Mouse (Mus musculus) retina, postnatal 1 day (tissue): Measurements from ENCODE around the gene Galnt17.

ENCODE experiments used
- DNase-seq: peaks from one replicate; pipeline ENCODE4 v3.0.0-alpha.2; 2012

Gene Galnt17

DNA sequence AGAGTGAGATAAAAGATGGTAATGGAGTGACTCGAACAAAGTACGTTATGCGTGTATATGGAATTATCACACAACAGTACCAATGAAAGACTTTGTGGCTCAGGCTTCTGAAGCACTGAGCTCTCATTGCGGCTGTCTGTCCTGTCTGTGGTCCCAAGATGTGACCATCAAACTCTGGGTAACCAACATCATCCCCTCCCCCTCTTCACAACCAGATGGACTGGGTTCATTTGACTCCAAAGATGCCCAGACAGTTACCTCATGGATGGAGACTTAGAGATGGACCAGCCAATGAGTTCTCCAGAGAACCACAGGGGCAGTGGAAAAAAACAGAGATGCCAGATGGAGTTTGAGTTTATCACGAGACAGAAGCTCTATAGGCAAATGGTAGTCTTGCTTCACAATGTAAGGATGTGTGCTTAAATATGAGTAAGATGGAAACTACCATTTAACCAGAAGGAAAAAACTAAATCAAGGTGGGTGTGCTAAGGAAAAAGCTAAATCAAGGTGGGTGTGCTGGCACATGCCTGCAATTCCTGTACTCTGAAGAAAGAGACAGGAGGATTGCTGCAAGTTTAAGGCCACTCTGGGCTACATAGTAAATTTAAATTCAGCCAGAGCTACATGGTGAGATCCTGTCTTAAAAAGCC, 190.8 kb downstream of the Galnt17 start:
- no peak for DNase-seq

DNA sequence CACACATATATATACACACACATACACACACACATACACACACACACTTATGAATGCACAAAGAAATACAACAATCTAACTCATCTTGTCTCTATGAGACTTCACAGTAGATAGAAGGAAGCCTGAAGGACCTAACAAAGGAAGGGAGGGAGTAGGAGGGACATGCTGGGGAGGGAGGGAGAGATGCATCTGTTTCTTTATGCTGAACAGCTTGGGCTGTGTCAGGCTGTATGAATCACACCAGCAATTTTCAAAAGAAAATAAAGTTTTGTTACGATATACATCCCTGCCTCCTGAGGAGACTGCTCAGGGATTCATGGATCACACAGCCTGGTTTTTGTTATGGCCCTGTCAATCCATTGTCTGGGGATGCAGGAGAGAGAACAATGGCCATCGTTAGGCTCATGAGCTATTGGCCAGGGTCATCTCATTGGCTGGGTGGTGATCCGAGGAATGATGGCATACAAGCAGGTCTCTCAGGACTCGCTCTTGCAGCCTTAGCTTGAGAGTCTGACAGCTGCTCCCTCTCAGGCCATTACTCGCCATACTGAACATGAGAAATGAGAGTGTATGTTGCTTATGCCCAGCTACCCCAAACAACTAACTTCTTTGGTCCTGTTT, 194.3 kb downstream of the Galnt17 start:
- peak; percentile 64 for DNase-seq

DNA sequence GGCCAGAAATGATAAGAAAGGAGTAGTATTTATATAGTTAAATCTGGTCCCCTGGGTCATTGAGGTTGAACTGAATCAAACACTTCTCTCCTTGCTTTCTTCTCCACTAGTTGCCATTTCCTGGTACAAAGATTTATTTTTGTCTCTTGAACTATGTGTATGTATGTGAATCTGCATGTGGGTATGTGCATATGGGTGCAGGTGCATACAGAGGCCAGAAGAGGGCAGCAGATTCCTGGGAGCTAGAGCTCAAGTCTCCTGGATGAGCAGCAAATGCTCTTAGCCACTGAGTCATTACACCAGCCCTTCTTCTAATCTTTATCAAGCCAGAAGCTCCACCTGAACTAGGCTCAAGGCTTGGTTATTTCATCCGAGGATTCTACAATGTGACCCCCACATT, 201.1 kb downstream of the Galnt17 start:
- DNase-seq, result no peak

DNA sequence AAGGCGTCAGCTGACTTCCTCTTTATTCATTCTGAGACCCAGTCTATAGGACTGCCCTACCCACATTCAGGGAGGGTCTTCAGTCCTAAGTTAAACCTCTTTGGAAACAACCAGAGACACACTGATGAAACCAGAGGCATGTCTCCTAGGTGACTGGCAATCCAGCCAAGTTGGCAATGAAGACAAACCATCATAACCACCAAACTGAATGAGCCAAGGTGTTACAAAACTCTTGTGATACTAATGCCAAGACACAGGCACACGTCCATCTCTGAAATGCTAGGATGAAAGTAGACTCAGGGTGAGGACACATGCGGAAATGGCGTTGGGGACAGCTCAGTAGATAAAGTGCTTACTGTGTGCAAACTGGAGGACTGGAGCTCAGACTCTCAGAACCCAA, 211.5 kb downstream of the Galnt17 start:
- DNase-seq, result no peak

DNA sequence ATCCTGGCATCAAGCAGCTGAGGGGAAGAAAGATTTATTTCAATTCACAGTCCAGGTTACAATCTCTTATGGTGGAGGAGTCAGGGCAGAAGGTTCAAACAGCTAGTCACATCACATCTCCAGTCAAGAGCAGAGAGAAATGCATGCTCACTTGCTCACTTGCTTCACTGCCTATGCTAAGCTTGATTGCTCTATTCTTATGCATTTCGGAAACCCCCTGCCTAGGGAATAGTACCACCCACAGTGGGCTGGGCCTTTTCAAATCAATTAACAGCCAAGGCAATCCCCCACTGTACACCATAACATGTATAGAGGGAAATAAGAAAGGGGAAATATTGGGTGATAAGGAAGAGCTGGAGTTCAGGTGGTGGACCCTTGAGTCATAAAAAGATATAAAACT, 212.7 kb downstream of the Galnt17 start:
- DNase-seq, result no peak

DNA sequence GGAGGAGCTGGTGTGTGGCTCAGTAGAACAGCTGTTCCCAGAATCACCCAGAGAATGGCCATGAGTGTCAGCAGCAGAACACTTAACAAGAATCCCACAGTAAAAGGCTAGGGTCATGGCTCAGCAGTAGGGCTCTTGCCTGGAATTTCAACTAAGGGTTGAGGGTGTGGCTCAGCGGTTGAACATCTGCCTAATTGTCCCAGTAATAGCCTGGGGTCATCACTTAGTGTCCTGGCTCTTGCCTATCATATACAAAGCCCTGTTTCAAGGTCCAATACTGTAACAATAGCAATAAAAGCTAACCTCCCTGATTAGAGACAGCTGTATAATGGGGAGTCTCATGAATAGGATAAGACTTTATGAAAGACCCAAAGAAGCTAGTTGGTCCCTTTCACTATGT, 213.5 kb downstream of the Galnt17 start:
- DNase-seq, result no peak

DNA sequence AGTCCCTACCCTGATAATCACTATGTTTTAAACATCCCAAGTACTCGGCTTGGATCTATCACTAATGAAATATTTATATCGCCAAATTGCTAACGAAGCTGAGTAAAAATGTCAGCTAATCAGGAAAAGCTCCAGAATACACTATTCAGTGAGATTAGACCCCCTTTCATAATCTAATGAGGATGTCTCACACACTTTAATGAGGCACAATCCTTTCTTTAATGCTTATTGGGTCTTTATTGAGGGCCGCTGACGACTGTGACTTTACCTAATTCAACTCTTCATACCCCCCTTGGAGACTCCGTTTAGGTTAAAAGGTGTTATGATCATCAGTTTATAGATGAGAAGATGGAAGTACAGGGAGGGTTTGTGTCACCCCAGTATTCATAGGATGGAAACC, 214.2 kb downstream of the Galnt17 start:
- DNase-seq, result no peak

DNA sequence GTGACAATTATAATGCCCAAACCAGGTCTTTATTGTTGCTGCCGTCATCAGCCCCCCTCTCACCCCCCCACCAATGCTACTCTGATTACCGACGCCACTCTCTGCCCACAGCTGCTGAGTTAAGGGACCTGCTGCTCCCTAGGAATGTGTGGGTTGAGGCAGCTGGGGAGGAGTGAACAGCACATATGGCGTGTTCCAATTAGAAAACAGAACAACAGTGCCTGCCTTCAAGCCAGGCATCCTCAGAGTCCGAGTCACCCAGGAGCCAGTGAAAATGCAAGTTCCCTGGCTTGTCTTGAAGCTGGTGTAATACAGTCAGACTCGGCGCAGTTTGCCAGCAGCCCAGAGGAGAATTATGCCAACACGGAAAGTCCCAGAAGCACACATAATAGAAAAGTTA, 218.4 kb downstream of the Galnt17 start:
- peak; percentile 58 for DNase-seq

DNA sequence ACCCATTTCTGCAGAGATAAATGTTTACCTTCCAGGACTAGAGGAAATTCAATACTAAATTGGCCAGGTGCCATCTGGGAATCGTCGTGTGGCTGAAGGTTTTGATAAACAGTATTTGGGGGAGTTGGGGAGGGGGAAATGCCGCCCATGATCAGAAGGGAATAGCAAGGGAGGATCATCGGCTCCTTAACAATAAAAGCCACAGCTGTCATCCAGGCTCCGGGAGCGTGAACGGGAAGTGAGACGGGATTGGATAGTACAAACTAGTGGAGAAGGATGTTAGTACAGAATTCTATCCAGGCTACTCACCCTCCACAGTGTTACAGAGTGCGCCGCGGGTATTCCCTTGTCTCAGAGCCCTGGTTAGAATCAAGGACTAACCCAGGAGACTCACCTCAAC, 219.4 kb downstream of the Galnt17 start:
- peak; percentile 23 for DNase-seq

DNA sequence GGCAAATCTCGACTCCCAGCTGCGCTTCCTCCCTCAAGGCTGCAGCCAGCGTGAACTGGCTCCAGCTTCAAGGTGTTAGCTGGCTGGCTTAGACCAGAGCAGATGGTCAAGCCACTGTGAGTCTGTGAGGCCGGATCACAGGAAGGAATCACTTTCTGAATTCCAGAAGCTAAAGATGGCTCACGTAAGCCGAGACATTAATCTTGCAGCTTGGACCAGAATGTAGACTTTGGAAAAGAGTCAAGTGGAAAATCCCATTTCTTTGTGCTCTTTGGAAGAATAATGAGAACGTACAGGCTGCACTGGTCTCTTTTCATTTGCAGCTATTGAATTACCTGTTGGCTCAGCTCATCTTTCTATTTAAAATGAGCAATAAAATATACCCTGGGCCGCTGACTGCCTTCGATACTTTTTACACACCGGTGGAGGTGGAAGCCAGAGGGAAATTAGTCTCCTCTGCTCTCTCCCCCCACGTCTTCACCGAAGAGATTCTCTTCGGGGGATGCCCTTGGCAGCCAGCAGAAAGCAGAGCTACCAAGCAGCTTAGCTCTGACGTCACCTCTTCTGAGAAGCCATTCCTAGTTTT, 225.1 kb downstream of the Galnt17 start:
- peak; percentile 72 for DNase-seq

DNA sequence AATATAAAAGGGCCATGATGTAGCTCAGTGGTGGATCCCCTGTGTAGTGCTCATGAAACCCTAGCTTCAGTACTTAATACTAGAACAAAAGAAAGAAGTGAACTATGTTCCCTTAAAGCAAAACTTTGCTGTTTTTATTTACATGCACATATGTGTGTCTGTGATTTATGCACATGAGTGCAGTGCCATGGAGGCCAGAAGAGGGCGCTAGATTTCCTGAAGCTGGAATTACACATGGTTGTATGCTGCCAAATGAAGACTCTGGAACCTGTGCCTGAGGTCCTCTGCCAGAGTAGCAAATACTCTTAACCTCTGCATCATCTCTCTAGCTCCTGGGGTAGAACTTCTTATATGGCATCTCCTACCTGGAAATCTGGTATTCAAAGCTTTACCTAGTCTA, 230.6 kb downstream of the Galnt17 start:
- no peak for DNase-seq

DNA sequence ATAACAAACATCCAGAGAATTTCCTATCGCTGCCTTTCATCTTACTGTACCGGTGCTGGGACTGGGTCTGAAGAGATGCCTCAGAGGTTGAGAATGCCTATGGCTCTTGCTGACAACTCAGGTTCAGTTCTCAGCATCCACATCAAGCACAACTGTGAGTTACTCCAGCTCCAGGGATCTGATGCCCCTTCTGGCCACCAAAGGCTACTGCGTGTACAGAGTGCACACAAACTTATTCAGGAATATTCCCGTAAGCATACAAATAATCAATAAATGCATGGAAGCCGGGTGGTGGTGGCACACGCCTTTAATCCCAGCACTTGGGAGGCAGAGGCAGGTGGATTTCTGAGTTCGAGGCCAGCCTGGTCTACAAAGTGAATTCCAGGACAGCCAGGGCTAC, 232.5 kb downstream of the Galnt17 start:
- DNase-seq, result no peak

DNA sequence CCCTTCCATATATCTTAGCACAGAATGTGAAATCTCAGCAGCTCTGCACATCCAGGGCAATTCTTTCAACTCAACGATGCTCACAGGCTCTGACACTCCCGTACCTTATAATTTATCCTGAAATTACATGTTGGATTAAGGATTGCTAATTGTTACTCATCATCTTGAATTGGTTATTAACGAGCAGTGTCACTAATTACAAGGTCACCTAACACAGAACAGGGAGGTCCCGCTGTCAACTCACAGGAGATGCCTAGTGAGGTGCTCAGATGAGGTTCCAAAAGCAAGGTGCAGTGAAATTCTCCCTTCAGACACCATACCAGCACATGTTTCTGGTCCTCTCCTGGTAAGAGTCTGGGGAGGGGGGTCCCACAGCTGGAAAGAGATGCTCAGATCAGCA, 234.0 kb downstream of the Galnt17 start:
- DNase-seq, result no peak

DNA sequence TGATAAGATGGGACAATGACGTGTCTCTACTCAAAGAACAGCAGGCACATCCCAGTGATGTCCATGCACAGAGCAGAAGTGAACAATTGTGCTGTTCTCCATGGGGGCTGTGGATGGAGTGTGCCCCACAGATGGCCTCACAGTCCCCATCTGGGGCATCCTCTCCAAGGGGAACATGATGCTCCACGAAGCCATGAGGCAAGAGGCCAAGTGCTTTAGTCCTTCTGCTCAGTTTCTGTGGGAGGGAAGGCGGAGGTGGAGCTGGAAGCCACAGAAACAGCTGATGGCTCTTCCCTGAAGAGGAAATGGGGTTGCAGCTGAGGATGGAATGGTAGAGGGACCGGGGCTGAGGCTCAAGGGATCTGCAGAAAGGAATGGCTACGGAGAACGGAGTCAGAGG, 243.1 kb downstream of the Galnt17 start:
- DNase-seq, result no peak

DNA sequence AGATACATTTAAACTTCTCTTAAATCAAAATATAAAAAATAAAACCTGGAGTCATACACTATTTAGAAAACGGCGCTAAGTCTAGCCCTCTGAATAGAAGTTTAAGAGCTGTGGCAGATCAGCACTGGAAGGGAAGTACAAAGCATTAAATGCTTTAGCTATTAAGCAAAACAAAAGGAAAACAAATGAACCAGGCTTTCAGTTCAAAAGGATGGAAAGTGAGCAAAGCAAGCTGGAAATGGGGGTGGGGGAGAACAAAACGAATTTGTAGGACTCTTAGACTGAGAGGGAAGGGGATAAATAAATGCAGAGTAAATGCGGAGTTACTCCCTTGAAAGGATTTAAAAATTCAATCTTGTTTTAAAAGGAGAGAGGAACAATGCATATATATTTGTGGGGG, 259.8 kb downstream of the Galnt17 start:
- DNase-seq, result no peak

DNA sequence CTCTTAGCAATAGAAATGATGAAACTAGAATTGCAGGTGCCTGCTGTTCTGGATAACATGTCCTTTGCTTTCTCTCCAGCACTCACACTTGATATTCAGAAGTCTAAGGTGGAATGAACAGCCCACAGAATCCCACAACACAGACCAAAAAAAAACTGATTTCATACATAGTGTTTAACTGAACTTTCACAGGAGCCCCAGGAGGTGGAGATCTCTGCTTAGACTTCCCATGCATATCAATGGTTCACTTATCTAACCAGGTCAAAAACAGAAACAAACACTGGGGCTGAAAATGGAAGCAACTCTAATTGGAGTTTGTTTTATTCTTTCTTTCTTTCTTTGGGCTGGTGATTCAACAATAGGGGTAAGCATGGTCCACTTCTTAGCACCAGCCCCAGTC, 265.2 kb downstream of the Galnt17 start:
- no peak for DNase-seq

DNA sequence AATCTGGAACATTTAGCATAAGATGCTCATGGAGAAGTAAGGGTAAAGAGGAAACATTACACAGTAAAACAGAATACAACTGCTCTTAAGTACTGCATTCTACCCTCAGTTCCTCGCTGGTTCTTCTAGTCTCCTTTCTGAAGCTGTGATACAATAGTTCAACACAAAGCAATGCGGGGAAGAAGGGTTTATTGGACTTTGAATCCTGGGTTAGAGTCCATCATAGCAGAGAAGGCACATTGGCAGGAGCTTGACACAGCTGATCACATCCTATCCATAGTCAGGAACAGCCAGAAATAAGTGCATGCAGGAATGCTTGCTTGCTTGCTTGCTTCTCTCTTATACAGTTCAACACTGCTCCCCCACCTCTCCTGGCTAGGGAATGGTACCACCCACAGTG, 267.9 kb downstream of the Galnt17 start:
- DNase-seq, result no peak

DNA sequence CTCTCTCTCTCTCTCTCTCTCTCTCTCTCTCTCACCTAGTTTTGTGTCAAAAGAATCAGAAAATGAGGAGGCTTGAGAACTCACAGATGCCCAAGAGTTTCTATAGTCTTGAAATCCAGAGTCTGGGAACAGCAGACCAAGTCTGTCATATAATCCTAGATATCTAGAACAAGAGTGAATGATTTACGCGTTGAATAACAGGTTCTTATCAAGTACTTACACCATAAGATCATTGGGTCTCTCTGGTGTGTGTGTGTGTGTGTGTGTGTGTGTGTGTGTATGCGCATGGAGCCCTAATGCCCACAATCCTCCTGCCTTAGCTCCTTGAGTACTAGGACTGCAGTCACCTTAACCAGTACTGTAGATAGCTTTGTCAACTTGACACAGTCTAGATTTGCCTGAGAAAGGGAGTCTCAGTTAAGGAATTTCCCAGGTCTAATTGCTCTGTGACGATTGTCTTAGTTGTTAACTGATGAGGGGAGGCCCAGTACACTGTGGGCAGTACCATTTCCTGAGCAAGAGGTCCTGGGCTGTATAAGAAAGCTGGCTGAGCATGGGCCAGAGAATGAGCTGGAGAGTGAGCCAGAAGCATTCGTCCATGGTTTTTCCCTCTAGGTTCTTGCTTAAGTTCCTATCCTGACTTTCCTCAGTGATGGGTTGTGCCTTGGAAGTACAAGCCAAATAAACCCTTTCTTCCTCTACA, 268.5 kb downstream of the Galnt17 start:
- no peak for DNase-seq

DNA sequence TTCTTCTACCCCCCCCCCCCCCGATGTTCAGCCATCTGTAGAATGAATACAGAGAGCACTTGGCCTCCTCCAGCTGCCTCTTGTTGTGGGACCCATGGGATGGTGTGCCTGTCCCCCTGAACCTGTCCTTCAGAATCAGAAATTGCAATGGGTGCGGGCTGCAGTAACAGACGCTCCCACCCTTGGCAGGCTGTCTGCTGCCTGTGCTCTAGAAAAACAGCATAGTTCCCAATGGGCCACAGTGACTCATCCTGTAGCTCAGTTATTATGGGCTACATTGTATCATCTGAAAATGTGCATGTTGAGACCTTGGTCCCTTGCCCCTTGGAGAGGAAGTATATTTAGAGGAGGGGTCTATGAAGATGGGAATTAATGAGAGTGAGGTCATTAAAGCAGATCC, 283.8 kb downstream of the Galnt17 start:
- no peak for DNase-seq

DNA sequence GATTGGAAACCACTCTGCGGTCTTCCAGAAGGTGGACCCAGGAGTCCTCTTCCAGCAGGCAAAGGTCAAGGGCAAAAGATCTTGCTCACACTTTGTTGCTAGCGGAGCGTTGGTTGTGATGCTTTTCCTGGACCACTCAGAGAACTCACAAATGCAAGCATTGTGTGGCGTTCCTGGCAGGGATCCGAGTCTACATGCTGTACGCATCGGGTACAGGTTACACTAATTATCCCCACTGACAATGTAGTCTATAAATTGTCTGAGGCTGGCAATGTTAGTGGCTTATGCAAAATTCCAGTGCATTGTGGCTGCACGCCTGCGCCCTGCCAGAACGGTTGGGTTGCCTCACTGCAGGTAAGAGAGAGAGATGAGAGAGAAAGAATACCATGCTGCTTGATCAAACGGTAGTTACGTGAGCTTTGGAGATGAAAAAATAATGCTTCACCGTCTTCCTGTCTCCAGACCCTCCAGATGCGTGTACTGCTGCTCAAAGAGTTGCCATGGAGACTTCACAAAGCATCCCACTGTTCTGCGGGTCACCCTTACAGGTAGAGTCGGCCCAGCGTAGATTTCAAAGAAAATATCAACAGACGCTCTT, 285.8 kb downstream of the Galnt17 start:
- DNase-seq, result no peak

DNA sequence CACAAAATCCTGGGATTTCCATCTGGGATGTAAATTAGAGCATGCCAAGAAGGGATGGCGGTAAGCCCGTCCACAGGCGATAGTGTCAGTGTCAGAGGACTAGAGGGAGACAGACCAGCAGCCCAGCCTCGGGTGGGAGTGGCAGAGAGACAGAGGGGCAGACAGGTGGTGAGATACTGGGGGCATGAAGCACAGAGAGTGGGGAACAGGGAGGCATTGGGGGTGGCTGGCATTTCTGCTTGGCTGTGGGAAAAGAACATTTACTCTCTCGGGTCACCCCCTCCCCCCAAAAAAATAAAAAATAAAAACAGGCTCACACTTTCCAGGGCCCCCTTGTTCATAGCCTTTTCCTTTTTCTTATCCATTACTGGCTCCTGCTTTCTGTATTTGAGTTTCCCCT, 287.4 kb downstream of the Galnt17 start:
- DNase-seq, result no peak

DNA sequence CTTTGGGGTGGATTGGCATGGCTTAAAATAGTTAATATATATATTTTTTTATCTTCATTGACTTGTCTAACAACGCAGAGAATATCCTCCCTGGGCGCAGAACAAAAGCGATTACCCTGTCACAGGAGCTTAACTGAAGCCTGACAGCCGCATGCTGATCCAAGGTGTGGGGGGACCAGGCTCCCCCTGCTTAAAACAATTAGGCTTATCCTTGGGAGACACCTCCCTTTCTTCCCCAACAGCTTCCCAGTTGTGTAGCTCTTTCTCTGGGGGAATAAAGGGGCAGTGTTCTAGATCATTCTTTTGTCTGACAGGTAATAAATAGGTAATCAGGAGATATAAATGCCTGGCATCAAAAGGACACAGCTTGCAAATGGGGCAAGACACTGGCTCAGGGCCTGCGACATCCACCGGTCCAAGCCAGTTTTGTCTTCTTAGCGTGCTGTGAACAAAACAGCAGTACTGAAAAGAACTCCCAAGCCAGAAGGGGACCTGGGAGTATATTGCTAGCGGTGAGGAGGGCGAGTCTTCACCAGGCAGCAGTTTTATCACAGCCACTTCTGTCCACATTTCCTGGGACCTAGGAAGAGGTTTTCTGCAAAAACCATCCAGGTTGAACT, 288.8 kb downstream of the Galnt17 start:
- DNase-seq, result peak; percentile 67

DNA sequence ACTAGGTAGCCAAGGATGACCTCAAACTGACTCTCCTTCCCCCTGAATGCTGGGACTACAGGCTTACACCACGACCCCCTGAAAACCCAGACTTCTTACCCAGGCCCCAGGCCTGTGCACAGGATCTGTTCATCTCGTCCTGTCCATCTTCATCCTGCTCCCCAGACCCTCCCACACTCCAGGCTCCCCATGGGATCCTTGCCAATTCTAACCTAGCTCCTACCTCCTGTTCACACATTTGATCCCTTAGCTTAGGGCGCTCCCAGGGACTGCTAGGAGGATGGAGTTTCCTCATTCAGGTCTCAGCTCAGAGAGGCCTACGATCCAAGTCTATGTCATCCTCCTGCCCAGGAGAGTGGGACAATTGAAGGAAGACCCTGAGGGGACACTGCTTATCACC, 292.2 kb downstream of the Galnt17 start:
- DNase-seq, result no peak
